Mouse (Mus musculus) kidney, adult 8-10 months (tissue): ENCODE data around the gene Pip4p1.

Experiments
- DNase-seq, 2 experiments: peaks; one replicate each; pipeline ENCODE4 v3.0.0; 2022

The Pip4p1 gene

DNA sequence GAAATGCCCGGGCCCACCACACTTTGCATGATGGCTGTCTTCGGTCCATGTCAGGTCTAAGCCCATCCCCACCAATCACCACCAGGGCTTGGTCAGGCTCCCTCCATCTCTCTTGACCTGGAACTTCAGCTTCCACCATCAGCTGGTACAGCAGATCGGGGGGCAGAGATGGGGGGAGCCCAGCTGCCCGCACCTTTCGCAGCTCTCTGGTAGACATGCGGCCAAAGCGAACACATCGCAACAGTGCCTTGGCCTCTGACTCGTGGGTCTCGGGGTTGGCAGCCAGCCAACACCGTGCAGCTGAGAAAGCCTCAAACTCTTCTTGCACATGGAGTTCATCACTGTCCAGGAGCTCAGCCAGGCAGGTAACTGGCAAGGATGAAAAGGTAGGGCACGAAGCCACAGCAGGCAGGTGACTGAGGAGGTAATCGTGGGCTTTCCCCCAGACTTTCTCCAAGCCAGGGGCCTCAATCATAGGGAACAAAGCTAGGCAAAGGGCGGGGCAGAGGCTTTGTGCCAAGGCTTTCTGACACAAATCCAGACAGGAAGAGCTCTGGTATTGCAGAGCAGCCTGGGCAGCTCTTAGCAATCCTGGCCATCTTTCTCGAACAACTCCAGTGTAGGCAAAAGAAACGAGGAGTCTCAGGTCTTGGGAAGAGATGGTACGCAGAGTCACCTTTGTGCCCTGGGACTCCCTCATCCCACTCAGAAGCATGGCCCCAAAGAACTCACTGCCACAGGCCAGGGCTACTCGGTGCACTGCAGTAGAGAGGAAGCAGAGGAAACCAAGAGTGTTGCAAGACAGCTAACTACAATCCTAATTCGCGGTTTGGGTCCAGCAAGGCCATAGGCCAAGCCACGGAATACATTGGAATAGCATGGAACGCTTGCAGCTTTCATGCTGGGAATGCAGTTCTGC lies 37.9 kb downstream of the Pip4p1 start:
- DNase-seq: no peak

DNA sequence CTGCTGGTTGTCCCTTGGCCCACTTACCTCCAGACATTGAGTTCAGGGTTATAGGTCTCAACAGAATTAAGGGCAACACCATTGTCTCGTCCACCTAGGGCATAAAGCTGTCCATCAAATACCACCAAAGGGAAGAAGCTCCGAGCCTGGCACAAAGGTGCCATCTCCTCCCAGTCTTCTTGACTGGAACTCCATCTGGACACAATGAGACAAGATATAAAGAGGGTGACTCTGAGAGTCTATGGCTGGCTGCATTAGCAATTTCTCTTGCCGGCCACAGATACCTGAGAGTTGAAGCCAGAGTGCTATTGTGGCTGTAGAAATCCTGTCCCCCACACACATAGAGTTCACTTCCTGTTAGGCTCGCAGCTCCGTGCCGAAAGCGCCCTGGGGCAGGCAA lies 38.6 kb downstream of the Pip4p1 start:
- no peak for DNase-seq

DNA sequence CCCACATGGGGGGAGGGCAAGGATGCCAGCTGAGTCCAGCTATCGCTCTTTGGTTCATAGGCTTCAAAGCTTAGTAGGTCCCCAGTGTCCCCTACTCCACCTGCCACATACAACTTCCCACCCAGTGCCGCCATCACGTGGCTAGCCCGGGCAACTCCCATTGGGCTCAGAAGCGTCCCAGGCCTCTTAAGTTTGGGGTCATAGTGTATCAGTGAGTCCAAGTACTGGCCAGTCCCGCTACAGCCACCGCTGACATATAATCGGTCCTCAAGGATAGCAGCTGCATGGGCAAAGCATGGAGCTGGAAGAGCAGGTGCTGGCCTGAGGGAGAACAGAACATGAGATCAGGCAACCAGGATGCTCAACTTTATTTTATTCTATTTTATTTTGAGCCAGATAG lies 39.0 kb downstream of the Pip4p1 start:
- DNase-seq: no peak

DNA sequence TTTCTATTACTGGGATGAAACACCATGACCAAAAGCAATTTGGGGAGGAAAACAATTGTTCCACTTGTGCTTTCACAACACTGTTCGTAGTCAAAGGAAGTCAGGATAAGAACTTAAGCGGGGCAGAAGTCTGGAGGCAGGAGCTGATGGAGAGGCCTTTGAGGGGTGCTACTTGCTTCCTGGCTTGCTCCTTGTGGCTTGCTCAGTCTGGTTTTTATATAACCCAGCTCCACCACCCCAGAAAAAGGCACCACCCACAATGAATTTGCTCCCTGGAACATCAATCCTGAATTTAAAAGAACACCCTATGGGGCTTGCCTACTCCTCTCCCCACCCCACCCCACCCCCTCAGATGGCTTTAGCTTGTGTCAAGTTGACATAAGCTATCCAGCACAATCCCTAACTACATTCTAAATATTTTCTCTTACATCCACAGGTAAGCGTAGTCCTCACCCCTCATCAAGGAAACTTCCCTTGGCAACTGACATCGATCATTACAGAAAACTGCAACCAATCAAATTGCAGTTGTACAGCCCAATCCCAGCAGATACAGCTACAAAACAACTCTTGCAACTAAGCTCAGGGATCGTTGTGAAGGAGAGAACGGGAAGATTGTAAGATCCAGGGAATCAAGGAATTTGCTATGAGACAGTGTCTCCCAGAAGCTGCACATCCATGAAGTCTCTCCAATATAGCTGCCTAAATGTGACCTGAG lies 54.3 kb downstream of the Pip4p1 start:
- DNase-seq: no peak
